Mouse (Mus musculus) cerebellum, adult 2 months (tissue): ENCODE results near the gene Napb.

Source experiments
- CTCF ChIP-seq: fragments of 200-500 bp; IDR thresholded peaks from 2 replicates; pipeline ENCODE4 v1.5.1; 2011; ENCODE audit warnings: low read depth, mild to moderate bottlenecking, control low read depth, low read length, moderate library complexity, borderline replicate concordance; ENCODE audit not compliant: insufficient read depth
- POLR2A ChIP-seq: fragments of 200-500 bp; IDR thresholded peaks from 2 replicates; pipeline ENCODE4 v1.6.1; 2011; ENCODE audit warnings: low read length, control low read depth, borderline replicate concordance; ENCODE audit not compliant: insufficient read depth

DNA sequence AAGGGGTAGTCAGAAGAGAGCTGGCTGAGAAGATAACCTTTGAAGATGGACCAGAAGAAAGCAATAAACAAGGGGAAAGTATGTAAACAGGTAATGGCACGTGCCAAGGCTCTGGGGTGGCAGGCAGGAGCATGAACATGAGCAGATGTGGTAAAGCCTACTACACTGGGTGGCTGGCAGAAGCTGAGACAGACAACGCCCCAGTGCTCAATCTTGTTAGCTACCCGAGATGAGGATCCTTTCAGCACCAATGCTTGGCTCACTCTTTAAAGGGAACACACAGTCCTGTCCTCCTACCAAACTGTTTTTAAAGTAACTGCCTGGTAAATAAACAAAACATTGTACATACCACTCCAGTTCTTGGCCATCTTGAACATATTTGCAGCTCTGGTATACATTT is 19.9 kb downstream of the Napb start:
- TF ChIP-seq POLR2A (no peak), CTCF (no peak)
